Mouse (Mus musculus): ENCODE data around the gene Rmnd1. TPM values are rescaled to one million over a fixed set of nuclear protein-coding genes. Genes with fewer than 3 reads are reported as not detected.
A peak's percentile ranks its signal among the peaks of the same experiment; 100 is the strongest.

Rmnd1 gene
- polyA plus RNA-seq, 1 experiment from 2014 or later = 17.9 TPM

- 85% methylated on average over 10 of the region's 10 CpGs for WGBS
Observed at GRCm38 (mm10) chr10:4357435-4357834, 74.8 kb downstream of the Rmnd1 start.

GRCm38 (mm10) chr10:4356640-4357039 lies 75.5 kb downstream of the Rmnd1 start:
- Histone ChIP-seq H3K4me2 (replicated peaks; ENCODE audit: low read depth, low read length) (no peak overlapping the region), H3K27ac (ENCODE audit: low read length) (no peak overlapping the region), H3K4me3 (ENCODE audit: low read depth, low read length) (no peak overlapping the region), H3K9me3 (ENCODE audit: low read length) (no peaks in the 10 kb centered on the region), H3K9ac (replicated peaks; ENCODE audit: low read depth) (no peak overlapping the region), H3K27me3 (replicated peaks; ENCODE audit: insufficient read depth, low read length) (no peaks in the 10 kb centered on the region), H3K4me1 (ENCODE audit: insufficient read depth, low read depth, low read length) (no peaks in the 10 kb centered on the region), H3K36me3 (ENCODE audit: insufficient read depth, low read length) (peaks cover 22% of the 10 kb centered on the region; the same call in 1 of the 2 replicates)
- ATAC-seq (no peak), DNase-seq (ENCODE audit: low spot score) (no peak)
- TF ChIP-seq CTCF (IDR thresholded peaks at IDR 0.05) (no peak), EP300 (IDR thresholded peaks at IDR 0.05) (no peak)
- WGBS = 55% methylated on average over 5 of the region's 5 CpGs

More at GRCm38 (mm10) chr10:4357435-4357834, 74.8 kb downstream of the Rmnd1 start:
- TF ChIP-seq EP300 (IDR thresholded peaks at IDR 0.05) = no peak
- no peak for TF ChIP-seq CTCF (IDR thresholded peaks at IDR 0.05)
- no peaks in the 10 kb centered on the region for H3K4me1 ChIP-seq (ENCODE audit: insufficient read depth, low read depth, low read length)
- no peak overlapping the region for H3K4me2 ChIP-seq (replicated peaks; ENCODE audit: low read depth, low read length)
- H3K27ac ChIP-seq (ENCODE audit: low read length) = no peak overlapping the region
- H3K9ac ChIP-seq (replicated peaks; ENCODE audit: low read depth) = no peak overlapping the region
- H3K4me3 ChIP-seq (ENCODE audit: low read depth, low read length) = no peak overlapping the region
- ATAC-seq (no peak), DNase-seq (ENCODE audit: low spot score) (no peak)
- H3K27me3 ChIP-seq (replicated peaks; ENCODE audit: insufficient read depth, low read length) = no peaks in the 10 kb centered on the region
- H3K9me3 ChIP-seq (ENCODE audit: low read length) = no peaks in the 10 kb centered on the region
- H3K36me3 ChIP-seq (ENCODE audit: insufficient read depth, low read length) = peaks cover 22% of the 10 kb centered on the region; the same call in 1 of the 2 replicates

DNA sequence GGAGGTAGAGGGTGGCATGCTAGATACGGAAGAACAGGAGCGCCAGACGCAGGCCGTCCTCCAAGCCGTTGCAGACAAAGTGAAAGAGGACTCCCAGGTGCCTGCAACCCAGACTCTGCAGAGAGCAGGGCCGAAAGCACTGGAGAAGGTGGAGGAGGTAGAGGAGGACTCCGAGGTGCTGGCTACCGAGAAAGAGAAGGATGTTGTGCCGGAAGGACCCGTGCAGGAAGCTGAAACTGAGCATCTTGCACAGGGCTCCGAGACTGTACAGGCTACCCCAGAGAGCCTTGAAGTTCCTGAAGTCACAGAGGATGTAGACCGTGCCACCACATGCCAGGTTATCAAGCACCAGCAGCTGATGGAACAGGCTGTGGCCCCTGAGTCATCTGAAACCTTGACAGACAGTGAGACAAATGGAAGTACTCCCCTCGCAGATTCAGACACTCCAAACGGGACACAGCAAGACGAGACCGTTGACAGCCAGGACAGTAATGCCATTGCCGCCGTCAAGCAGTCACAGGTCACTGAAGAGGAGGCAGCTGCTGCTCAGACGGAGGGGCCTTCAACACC lies 76.2 kb downstream of the Rmnd1 start:
- TF ChIP-seq CTCF (IDR thresholded peaks at IDR 0.05) (no peak), EP300 (IDR thresholded peaks at IDR 0.05) (no peak)
- Histone ChIP-seq H3K4me1 (ENCODE audit: insufficient read depth, low read depth, low read length) (no peaks in the 10 kb centered on the region), H3K4me3 (ENCODE audit: low read depth, low read length) (no peak overlapping the region), H3K36me3 (ENCODE audit: insufficient read depth, low read length) (peaks cover 22% of the 10 kb centered on the region; the same call in 1 of the 2 replicates), H3K4me2 (replicated peaks; ENCODE audit: low read depth, low read length) (no peak overlapping the region), H3K27me3 (replicated peaks; ENCODE audit: insufficient read depth, low read length) (no peaks in the 10 kb centered on the region), H3K27ac (ENCODE audit: low read length) (no peak overlapping the region), H3K9me3 (ENCODE audit: low read length) (no peaks in the 10 kb centered on the region), H3K9ac (replicated peaks; ENCODE audit: low read depth) (no peak overlapping the region)
- 85% methylated on average over 19 of the region's 19 CpGs for WGBS
- ATAC-seq (no peak), DNase-seq (ENCODE audit: low spot score) (no peak)

GRCm38 (mm10) chr10:4354371-4355260 lies 77.6 kb downstream of the Rmnd1 start:
- Histone ChIP-seq H3K27ac (ENCODE audit: low read length) (no peak overlapping the region), H3K4me3 (ENCODE audit: low read depth, low read length) (no peak overlapping the region), H3K4me2 (replicated peaks; ENCODE audit: low read depth, low read length) (no peak overlapping the region), H3K9ac (replicated peaks; ENCODE audit: low read depth) (no peak overlapping the region), H3K27me3 (replicated peaks; ENCODE audit: insufficient read depth, low read length) (no peaks in the 10 kb centered on the region), H3K9me3 (ENCODE audit: low read length) (no peaks in the 10 kb centered on the region), H3K4me1 (ENCODE audit: insufficient read depth, low read depth, low read length) (no peaks in the 10 kb centered on the region), H3K36me3 (ENCODE audit: insufficient read depth, low read length) (peaks cover 22% of the 10 kb centered on the region; the same call in 1 of the 2 replicates)
- whole genome bisulfite sequencing = 82% methylated on average over 38 of the region's 38 CpGs
- TF ChIP-seq EP300 (IDR thresholded peaks at IDR 0.05) = no peak
- DNase-seq (ENCODE audit: low spot score) = peak; percentile 68
- ATAC-seq = no peak

Other genes starting within 250 kb of the Rmnd1 start
- gene Akap12, start 166.0 kb downstream of the Rmnd1 start, polyA plus RNA-seq (2015; fragmentation: Nextera tagmentation; extraction: Ambion mirVana) = 49.7 and 59.9 TPM in 2 replicates
- gene Zbtb2, start 44.3 kb downstream of the Rmnd1 start, polyA plus RNA-seq (2015; fragmentation: Nextera tagmentation; extraction: Ambion mirVana) = 9.2 and 9.4 TPM in 2 replicates
- 9.0 and 10.2 TPM in 2 replicates for gene Armt1, start 79 bp upstream of the Rmnd1 start, polyA plus RNA-seq (2015; fragmentation: Nextera tagmentation; extraction: Ambion mirVana)
- gene Ccdc170, start 50.1 kb upstream of the Rmnd1 start, polyA plus RNA-seq (2015; fragmentation: Nextera tagmentation; extraction: Ambion mirVana) = 2.1 and 2.6 TPM in 2 replicates
- 0.24 and 0.26 TPM in 2 replicates for gene Esr1, start 179.2 kb upstream of the Rmnd1 start, polyA plus RNA-seq (2015; fragmentation: Nextera tagmentation; extraction: Ambion mirVana)